Mouse (Mus musculus) gastrocnemius, postnatal 10 days (tissue): ENCODE data around the gene Vsir. TPM values are rescaled to one million over a fixed set of nuclear protein-coding genes. Genes with fewer than 3 reads are reported as not detected.

Experiments
- DNase-seq: peaks from one replicate; pipeline ENCODE4 v3.0.0; 2021; ENCODE audit warnings: mixed read lengths
- total RNA-seq, 2 experiments: library from RNA; stranded (reverse); gene quantifications; 2 replicates each; pipeline ENCODE4 v1.2.3; 2021

Vsir gene
- total RNA-seq, 2 experiments from 2014 or later: 16.2 to 18.4 TPM

DNA sequence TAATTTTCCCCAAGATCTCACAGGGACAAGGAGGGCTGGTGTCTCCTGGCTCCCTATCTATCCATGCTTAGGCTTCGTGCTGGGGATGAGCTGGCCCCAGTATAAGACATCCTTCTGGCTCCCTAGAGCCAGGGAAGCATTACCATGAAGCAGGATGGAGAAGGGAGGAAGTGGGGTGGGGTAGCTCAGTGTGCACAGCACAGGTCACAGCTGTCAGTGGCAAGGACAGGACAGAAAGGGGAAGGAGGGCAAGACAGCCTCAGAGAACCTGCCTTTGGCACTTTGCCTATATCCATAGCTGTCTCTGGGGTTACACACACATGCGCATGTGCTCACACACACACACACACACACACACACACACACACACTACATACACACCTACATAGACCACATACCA is 41.7 kb downstream of the Vsir start:
- no peak for DNase-seq

- no peak for DNase-seq
Measured at GRCm38 (mm10) chr10:60389447-60389865, 42.8 kb downstream of the Vsir start.

GRCm38 (mm10) chr10:60390177-60390903 is 43.7 kb downstream of the Vsir start:
- DNase-seq: no peak

GRCm38 (mm10) chr10:60390904-60391420 is 44.3 kb downstream of the Vsir start:
- DNase-seq: no peak

DNA sequence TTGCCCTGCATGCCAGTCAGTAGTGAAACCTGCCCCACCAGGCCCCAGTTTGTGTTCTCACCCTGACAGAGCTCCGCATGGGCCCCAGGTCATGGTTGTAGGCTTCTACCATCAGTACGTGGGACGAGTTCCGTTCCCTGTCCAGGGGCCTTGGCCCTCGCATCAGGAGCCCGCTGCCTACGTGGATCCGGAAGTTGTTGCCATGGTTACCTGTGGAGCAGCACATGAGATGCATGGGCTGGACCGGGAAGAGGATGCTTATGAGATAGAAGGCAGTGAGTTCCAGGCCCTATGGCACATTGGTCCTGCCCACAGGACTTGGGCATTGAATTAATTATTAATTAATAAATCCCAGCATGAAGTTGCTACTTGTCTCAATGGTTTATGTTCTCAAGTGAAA is 45.0 kb downstream of the Vsir start:
- no peak for DNase-seq

DNA sequence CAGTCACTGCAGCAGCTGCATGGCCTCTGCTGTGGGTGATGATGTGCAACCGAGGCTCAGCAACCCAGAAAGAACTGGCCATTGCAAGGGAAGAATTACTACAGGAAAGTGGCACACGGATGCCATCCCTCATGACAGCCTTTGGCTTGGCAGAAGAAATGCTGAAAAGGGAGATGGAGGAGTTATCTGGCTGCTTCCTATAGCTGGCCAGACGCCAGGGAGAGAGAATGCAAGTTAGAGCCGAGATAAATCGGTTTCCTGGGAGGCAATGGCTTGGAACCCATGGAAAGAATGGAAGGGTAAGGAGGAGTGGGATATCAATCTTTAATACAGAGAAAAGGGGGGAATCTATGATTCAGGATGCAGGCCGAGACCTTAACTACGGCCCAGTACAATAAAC is 48.3 kb downstream of the Vsir start:
- DNase-seq: no peak

DNA sequence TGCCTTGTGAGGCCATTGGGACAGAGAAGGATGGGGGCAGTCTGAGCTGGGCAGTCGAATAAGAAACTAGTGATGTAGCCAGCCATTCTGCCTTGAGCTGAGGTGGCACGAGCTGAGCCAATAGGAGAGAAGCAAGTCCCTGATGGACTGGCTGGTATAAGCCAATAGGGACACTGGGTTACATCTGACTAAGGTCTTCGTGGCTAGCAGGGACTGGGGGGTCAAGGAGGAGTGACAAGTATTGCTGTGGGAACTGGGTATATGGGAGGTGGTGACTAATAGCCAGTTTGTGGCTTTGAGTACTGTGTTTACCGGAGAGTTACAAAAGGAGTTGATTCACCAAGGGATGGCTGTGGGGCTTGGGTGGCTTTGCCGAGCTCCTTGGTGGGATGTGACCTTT is 49.0 kb downstream of the Vsir start:
- no peak for DNase-seq

DNA sequence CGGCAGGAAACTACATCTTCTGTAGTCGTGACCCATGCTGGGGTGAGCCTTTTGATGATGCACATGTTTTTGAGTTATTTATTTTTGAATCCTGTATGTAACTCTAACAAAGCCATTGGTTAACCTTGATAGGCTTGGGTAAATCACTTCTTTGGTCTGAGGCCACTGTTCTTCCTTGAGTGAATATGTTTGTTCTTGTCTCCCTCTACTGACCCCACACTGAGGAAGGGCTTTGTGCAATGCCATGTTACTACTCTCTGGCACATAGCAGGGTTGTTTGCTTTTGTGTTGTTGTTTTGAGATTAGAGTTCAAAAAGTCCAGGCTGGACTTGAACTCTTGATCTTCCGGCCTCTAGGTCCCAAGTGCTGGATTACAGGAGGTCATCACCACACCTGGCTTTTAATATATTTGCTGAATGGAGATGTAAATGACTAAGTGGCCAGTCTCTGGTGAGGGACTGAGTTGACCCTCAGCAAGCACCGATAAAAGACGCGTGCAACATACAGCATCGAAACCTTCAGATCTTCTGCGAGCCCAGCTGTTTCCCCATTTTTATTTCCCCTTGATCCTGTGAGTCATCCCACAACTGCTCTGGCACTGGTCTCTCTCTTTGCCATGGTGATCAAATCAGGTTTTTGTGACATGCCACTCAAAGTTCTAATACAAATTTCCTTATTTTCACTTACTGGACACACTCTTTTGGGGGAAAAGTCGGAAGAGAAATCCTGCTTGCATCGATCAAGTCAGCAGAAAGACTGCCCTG is 51.6 kb downstream of the Vsir start:
- DNase-seq: no peak

GRCm38 (mm10) chr10:60399449-60399848 is 52.8 kb downstream of the Vsir start, which contains the start of gene Gm17455:
Gene Gm17455, plus strand, starts transcription at chr10:60399726.
- DNase-seq: no peak

GRCm38 (mm10) chr10:60400507-60401295 is 54.0 kb downstream of the Vsir start:
- DNase-seq: peak; percentile 21

DNA sequence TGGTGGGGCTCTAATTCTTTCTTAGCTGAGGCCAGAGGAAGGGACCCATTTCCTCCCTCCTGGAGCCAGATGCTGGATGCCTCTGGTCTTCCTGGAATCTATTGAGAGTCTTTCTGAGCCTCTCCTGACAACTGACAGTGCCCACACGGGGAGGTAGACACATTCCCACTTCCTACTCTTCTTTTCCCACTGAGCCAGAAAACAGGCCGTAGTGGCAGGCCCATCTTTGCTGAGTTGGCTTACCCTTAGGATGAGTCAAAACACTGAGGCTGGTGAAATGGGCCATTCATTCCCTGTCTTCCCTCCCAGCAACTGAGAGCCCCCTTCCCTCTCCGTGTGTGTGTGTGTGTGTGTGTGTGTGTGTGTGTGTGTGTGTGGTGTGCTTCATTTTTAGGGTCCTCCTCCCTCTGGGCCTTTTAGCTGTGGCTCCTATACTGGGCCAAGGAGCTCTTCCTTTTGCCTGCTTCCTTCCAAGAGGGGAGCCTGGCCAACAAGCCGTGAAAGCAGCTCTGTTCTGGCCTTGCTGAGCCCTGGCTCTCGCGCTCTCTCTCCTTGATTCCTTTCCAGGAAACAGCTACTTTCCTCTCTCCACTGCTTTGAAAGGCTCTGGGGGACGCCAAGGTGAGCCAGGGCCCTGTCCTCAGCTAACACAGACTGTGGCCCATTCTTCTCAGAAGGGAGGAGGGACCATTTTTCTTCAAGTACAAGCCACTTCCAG is 59.0 kb downstream of the Vsir start:
- DNase-seq: peak; percentile 55

DNA sequence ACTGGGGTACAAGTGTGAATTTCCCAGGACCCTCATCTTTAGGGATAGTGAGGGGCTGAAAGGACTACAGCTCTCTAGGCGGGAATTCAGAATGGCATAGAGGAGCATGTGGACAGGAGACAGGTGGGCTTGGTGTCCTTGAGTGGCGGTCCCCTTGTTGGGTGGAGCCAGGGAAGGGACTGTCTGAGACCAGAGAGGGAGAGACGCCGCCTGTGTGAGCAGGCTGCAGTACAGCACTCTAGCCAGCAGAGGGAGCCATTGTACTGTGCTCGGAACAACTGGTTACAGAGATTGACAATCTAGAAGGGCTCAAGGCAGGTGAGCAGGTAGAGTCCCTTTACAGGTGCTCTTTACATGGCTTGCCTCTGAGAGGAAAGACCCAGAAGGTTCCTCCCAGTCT is 61.2 kb downstream of the Vsir start:
- DNase-seq: peak; percentile 73

- no peak for DNase-seq
Measured at GRCm38 (mm10) chr10:60411794-60412193, 65.1 kb downstream of the Vsir start.

GRCm38 (mm10) chr10:60413756-60414155 is 67.1 kb downstream of the Vsir start:
- DNase-seq: no peak

GRCm38 (mm10) chr10:60417041-60417440 is 70.4 kb downstream of the Vsir start:
- DNase-seq: no peak

DNA sequence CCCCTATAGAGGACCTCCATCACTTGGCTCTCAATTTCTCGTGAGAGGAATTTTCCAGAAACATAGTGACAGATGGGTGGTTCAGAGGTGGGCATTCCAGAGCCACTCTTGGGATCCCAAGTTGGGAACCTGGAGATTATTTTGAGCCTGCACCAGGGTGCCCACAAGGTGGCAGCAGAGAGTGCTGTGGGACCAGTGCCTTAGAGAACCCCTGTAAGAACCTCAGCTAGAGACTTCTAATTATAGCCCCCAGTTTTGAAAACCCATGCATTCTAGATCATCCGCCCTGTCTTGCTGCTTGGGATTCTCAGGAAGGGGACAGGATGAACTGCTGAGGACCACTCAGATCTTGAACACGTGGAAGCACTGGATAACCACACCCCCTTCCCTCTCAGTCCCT is 71.5 kb downstream of the Vsir start:
- DNase-seq: peak; percentile 78

DNA sequence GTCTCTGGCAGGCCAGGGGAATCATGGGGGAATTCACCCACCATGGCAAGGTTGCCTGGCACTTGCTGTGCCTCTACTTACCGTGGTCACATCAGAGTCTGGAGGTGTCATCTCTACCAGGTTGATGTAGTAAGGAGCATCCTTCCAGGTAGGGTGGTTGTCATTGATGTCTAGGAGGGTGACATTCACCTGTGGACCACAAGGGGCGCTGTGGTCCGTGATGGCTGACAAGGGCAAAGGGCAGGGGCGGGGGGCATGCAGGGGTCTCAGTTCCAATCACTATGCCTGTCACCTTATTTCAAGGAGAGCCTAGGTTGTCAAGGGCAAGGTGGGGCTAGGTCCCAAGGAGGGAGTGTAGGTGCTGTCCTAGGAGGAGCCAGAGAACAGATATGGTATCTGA is 73.0 kb downstream of the Vsir start:
- DNase-seq: no peak

Other genes with a start within 250 kb of the Vsir start
- gene Spock2, start 240.6 kb upstream of the Vsir start, total RNA-seq: 1 to 10 TPM; 4.6 to 6.2 TPM
- 1 to 10 TPM; 1.9 to 2.1 TPM for gene Chst3, start 127.6 kb upstream of the Vsir start, total RNA-seq
- 100 to 1,000 TPM; 405 to 444 TPM for gene Psap, start 69.2 kb upstream of the Vsir start, total RNA-seq
- gene Gm17455, start 52.9 kb downstream of the Vsir start, total RNA-seq: not detected